Mouse (Mus musculus): ENCODE measurements around the gene Fbxo46. TPM values are rescaled to one million over a fixed set of nuclear protein-coding genes. Genes with fewer than 3 reads are reported as not detected.

The Fbxo46 gene
- polyA plus RNA-seq, 1 experiment from 2014 or later: 6.4 TPM

GRCm38 (mm10) chr7:19160115-19160514, 40.5 kb downstream of the Fbxo46 start:
- H3K27ac ChIP-seq (ENCODE audit: low read depth, low read length): no peak overlapping the region
- peaks cover 17% of the 10 kb centered on the region for H3K27me3 ChIP-seq (ENCODE audit: control insufficient read depth, insufficient read depth, low read length)
- H3K9me3 ChIP-seq (replicated peaks; ENCODE audit: control insufficient read depth, low read length): no peaks in the 10 kb centered on the region
- whole genome bisulfite sequencing (ENCODE audit: insufficient replicate concordance): under 1% methylated on average over 20 of the region's 20 CpGs
- peaks cover 27% of the 10 kb centered on the region for H3K4me1 ChIP-seq (ENCODE audit: control insufficient read depth, insufficient read depth, low read length)
- H3K9ac ChIP-seq (ENCODE audit: low read depth, low read length): peak overlapping the region; percentile 39; the same call in 1 of the 2 replicates
- H3K36me3 ChIP-seq (ENCODE audit: control insufficient read depth, insufficient read depth, low read length): no peaks in the 10 kb centered on the region
- H3K4me2 ChIP-seq: peak overlapping the region; percentile 75
- ATAC-seq (replicated peaks; ENCODE audit: insufficient number of reproducible peaks, low FRiP score, low TSS enrichment): peak; percentile 64
- H3K4me3 ChIP-seq (ENCODE audit: low read depth, low read length): peak overlapping the region; percentile 36

- no peak overlapping the region for H3K4me3 ChIP-seq (ENCODE audit: low read depth, low read length)
Measured at GRCm38 (mm10) chr7:19162928-19163327, 43.3 kb downstream of the Fbxo46 start.

GRCm38 (mm10) chr7:19163752-19164151, 44.1 kb downstream of the Fbxo46 start:
- Histone ChIP-seq H3K27me3 (ENCODE audit: control insufficient read depth, insufficient read depth, low read length) (peaks cover 14% of the 10 kb centered on the region), H3K27ac (ENCODE audit: low read depth, low read length) (no peak overlapping the region), H3K4me1 (ENCODE audit: control insufficient read depth, insufficient read depth, low read length) (peaks cover 39% of the 10 kb centered on the region), H3K4me3 (ENCODE audit: low read depth, low read length) (no peak overlapping the region), H3K4me2 (peak overlapping the region; percentile 56), H3K36me3 (ENCODE audit: control insufficient read depth, insufficient read depth, low read length) (no peaks in the 10 kb centered on the region), H3K9ac (ENCODE audit: low read depth, low read length) (no peak overlapping the region), H3K9me3 (replicated peaks; ENCODE audit: control insufficient read depth, low read length) (no peaks in the 10 kb centered on the region)
- WGBS (ENCODE audit: insufficient replicate concordance): 24% methylated on average over 12 of the region's 12 CpGs
- no peak for ATAC-seq (replicated peaks; ENCODE audit: insufficient number of reproducible peaks, low FRiP score, low TSS enrichment)

More at GRCm38 (mm10) chr7:19162928-19163327, 43.3 kb downstream of the Fbxo46 start:
- Histone ChIP-seq H3K4me2 (no peak overlapping the region), H3K4me1 (ENCODE audit: control insufficient read depth, insufficient read depth, low read length) (peaks cover 33% of the 10 kb centered on the region), H3K36me3 (ENCODE audit: control insufficient read depth, insufficient read depth, low read length) (no peaks in the 10 kb centered on the region), H3K9ac (ENCODE audit: low read depth, low read length) (no peak overlapping the region), H3K27ac (ENCODE audit: low read depth, low read length) (no peak overlapping the region), H3K27me3 (ENCODE audit: control insufficient read depth, insufficient read depth, low read length) (peaks cover 17% of the 10 kb centered on the region), H3K9me3 (replicated peaks; ENCODE audit: control insufficient read depth, low read length) (no peaks in the 10 kb centered on the region)
- WGBS (ENCODE audit: insufficient replicate concordance): 72% methylated on average over 7 of the region's 7 CpGs
- no peak for ATAC-seq (replicated peaks; ENCODE audit: insufficient number of reproducible peaks, low FRiP score, low TSS enrichment)

GRCm38 (mm10) chr7:19164189-19164588, 44.5 kb downstream of the Fbxo46 start:
- Histone ChIP-seq H3K9ac (ENCODE audit: low read depth, low read length) (0 out of 2 replicates have a peak overlapping the region, but pooled peaks have one; percentile 10), H3K4me1 (ENCODE audit: control insufficient read depth, insufficient read depth, low read length) (peaks cover 39% of the 10 kb centered on the region), H3K27ac (ENCODE audit: low read depth, low read length) (no peak overlapping the region), H3K4me3 (ENCODE audit: low read depth, low read length) (peak overlapping the region; percentile 5; the same call in 1 of the 2 replicates), H3K36me3 (ENCODE audit: control insufficient read depth, insufficient read depth, low read length) (no peaks in the 10 kb centered on the region), H3K4me2 (peak overlapping the region; percentile 56), H3K9me3 (replicated peaks; ENCODE audit: control insufficient read depth, low read length) (no peaks in the 10 kb centered on the region), H3K27me3 (ENCODE audit: control insufficient read depth, insufficient read depth, low read length) (peaks cover 12% of the 10 kb centered on the region)
- WGBS (ENCODE audit: insufficient replicate concordance): 0% methylated on average over 6 of the region's 6 CpGs
- ATAC-seq (replicated peaks; ENCODE audit: insufficient number of reproducible peaks, low FRiP score, low TSS enrichment): no peak

- Histone ChIP-seq H3K27me3 (ENCODE audit: control insufficient read depth, insufficient read depth, low read length) (peaks cover 6% of the 10 kb centered on the region), H3K4me3 (ENCODE audit: low read depth, low read length) (peak overlapping the region; percentile 5; the same call in 1 of the 2 replicates), H3K4me2 (peak overlapping the region; percentile 56), H3K27ac (ENCODE audit: low read depth, low read length) (no peak overlapping the region), H3K9me3 (replicated peaks; ENCODE audit: control insufficient read depth, low read length) (no peaks in the 10 kb centered on the region), H3K36me3 (ENCODE audit: control insufficient read depth, insufficient read depth, low read length) (no peaks in the 10 kb centered on the region), H3K9ac (ENCODE audit: low read depth, low read length) (no peak overlapping the region), H3K4me1 (ENCODE audit: control insufficient read depth, insufficient read depth, low read length) (peaks cover 40% of the 10 kb centered on the region)
- no peak for ATAC-seq (replicated peaks; ENCODE audit: insufficient number of reproducible peaks, low FRiP score, low TSS enrichment)
- under 1% methylated on average over 13 of the region's 13 CpGs for WGBS (ENCODE audit: insufficient replicate concordance)
Measured at GRCm38 (mm10) chr7:19164978-19165377, 45.3 kb downstream of the Fbxo46 start.

- no peak; the same call in 1 of the 2 replicates for ATAC-seq (replicated peaks; ENCODE audit: insufficient number of reproducible peaks, low FRiP score, low TSS enrichment)
- H3K27me3 ChIP-seq (ENCODE audit: control insufficient read depth, insufficient read depth, low read length): peaks cover 6% of the 10 kb centered on the region
- H3K4me2 ChIP-seq: peak within 1 kb of the TSS; percentile 56
- peak within 1 kb of the TSS; percentile 28 for H3K4me3 ChIP-seq (ENCODE audit: low read depth, low read length)
- H3K4me1 ChIP-seq (ENCODE audit: control insufficient read depth, insufficient read depth, low read length): peaks cover 44% of the 10 kb centered on the region
- H3K9me3 ChIP-seq (replicated peaks; ENCODE audit: control insufficient read depth, low read length): no peaks in the 10 kb centered on the region
- 10% methylated on average over 14 of the region's 14 CpGs for WGBS (ENCODE audit: insufficient replicate concordance)
- H3K27ac ChIP-seq (ENCODE audit: low read depth, low read length): peak within 1 kb of the TSS; percentile 79
- H3K36me3 ChIP-seq (ENCODE audit: control insufficient read depth, insufficient read depth, low read length): no peaks in the 10 kb centered on the region
- peak within 1 kb of the TSS; percentile 61; the same call in 1 of the 2 replicates for H3K9ac ChIP-seq (ENCODE audit: low read depth, low read length)
Measured at GRCm38 (mm10) chr7:19165656-19166423, 46.2 kb downstream of the Fbxo46 start, which contains the start of gene Gipr. Gene Gipr (minus strand): TSS chr7:19166127.

- H3K9me3 ChIP-seq (replicated peaks; ENCODE audit: control insufficient read depth, low read length): no peaks in the 10 kb centered on the region
- H3K27ac ChIP-seq (ENCODE audit: low read depth, low read length): 0 out of 2 replicates have a peak overlapping the region, but pooled peaks have one; percentile 10
- H3K36me3 ChIP-seq (ENCODE audit: control insufficient read depth, insufficient read depth, low read length): no peaks in the 10 kb centered on the region
- H3K4me3 ChIP-seq (ENCODE audit: low read depth, low read length): no peak overlapping the region
- H3K9ac ChIP-seq (ENCODE audit: low read depth, low read length): no peak overlapping the region
- H3K4me2 ChIP-seq: no peak overlapping the region
- 87% methylated on average over 3 of the region's 3 CpGs for WGBS (ENCODE audit: insufficient replicate concordance)
- H3K4me1 ChIP-seq (ENCODE audit: control insufficient read depth, insufficient read depth, low read length): peaks cover 51% of the 10 kb centered on the region
- peaks cover 6% of the 10 kb centered on the region for H3K27me3 ChIP-seq (ENCODE audit: control insufficient read depth, insufficient read depth, low read length)
- ATAC-seq (replicated peaks; ENCODE audit: insufficient number of reproducible peaks, low FRiP score, low TSS enrichment): no peak
Measured at GRCm38 (mm10) chr7:19166990-19167389, 47.3 kb downstream of the Fbxo46 start.

GRCm38 (mm10) chr7:19169506-19169905, 49.8 kb downstream of the Fbxo46 start:
- Histone ChIP-seq H3K36me3 (ENCODE audit: control insufficient read depth, insufficient read depth, low read length) (no peaks in the 10 kb centered on the region), H3K9ac (ENCODE audit: low read depth, low read length) (no peak overlapping the region), H3K9me3 (replicated peaks; ENCODE audit: control insufficient read depth, low read length) (no peaks in the 10 kb centered on the region), H3K27ac (ENCODE audit: low read depth, low read length) (peak overlapping the region; percentile 95), H3K4me1 (ENCODE audit: control insufficient read depth, insufficient read depth, low read length) (peaks cover 54% of the 10 kb centered on the region), H3K4me3 (ENCODE audit: low read depth, low read length) (no peak overlapping the region), H3K4me2 (no peak overlapping the region), H3K27me3 (ENCODE audit: control insufficient read depth, insufficient read depth, low read length) (no peaks in the 10 kb centered on the region)
- ATAC-seq (replicated peaks; ENCODE audit: insufficient number of reproducible peaks, low FRiP score, low TSS enrichment): no peak
- 62% methylated on average over 10 of the region's 10 CpGs for WGBS (ENCODE audit: insufficient replicate concordance)
